ENCODE assay signal across 12 mouse cellular contexts in genomic region chr13:95957134-95957533, GRCm38 (mm10).
DNase-seq lines count a peak whose midpoint lies in the region; ATAC-seq lines count a peak whose summit lies in the region.
"Had no signal": no experiment of that assay in that cellular context is flagged by ENCODE, and none has a peak within 500 bp of the region (broad histone marks: within the 10 kb centered on the region; RNA-seq: fewer than 3 reads in every experiment).

No protein-coding gene starts in this region.

- no peak overlapping the region; the same call in 1 of the 2 replicates for H3K4me2 ChIP-seq in liver, embryonic 12.5 days
- no peak overlapping the region for H3K4me2 ChIP-seq in neural tube, embryonic 15.5 days
- no peak overlapping the region for H3K4me2 ChIP-seq in hindbrain, embryonic 14.5 days (replicated peaks)
- H3K4me2 ChIP-seq: embryonic facial prominence, embryonic 15.5 days; neural tube, embryonic 12.5 days; stomach, embryonic 15.5 days had no signal

- 0 out of 2 replicates have a peak overlapping the region, but pooled peaks have one; percentile 33 for H3K9ac ChIP-seq in liver, embryonic 12.5 days
- no peak overlapping the region for H3K9ac ChIP-seq in neural tube, embryonic 15.5 days (replicated peaks)
- H3K9ac ChIP-seq in hindbrain, embryonic 14.5 days = no peak overlapping the region
- H3K9ac ChIP-seq: embryonic facial prominence, embryonic 15.5 days; neural tube, embryonic 12.5 days; stomach, embryonic 15.5 days had no signal

- H3K4me3 ChIP-seq in liver, embryonic 12.5 days = no peak overlapping the region
- no peak overlapping the region for H3K4me3 ChIP-seq in neural tube, embryonic 15.5 days (replicated peaks)
- no peak overlapping the region for H3K4me3 ChIP-seq in hindbrain, embryonic 14.5 days (replicated peaks; ENCODE audit: low read length)
- H3K4me3 ChIP-seq: embryonic facial prominence, embryonic 15.5 days; neural tube, embryonic 12.5 days; stomach, embryonic 15.5 days had no signal

- H3K27ac ChIP-seq in liver, embryonic 12.5 days = no peak overlapping the region
- no peak overlapping the region for H3K27ac ChIP-seq in neural tube, embryonic 15.5 days (replicated peaks)
- H3K27ac ChIP-seq in hindbrain, embryonic 14.5 days = no peak overlapping the region
- H3K27ac ChIP-seq: embryonic facial prominence, embryonic 15.5 days; neural tube, embryonic 12.5 days; stomach, embryonic 15.5 days had no signal

- no peaks in the 10 kb centered on the region for H3K9me3 ChIP-seq in liver, embryonic 12.5 days (replicated peaks)
- no peaks in the 10 kb centered on the region for H3K9me3 ChIP-seq in neural tube, embryonic 15.5 days (replicated peaks)
- H3K9me3 ChIP-seq in hindbrain, embryonic 14.5 days (ENCODE audit: control insufficient read depth, low read length) = no peaks in the 10 kb centered on the region
- H3K9me3 ChIP-seq: embryonic facial prominence, embryonic 15.5 days; neural tube, embryonic 12.5 days; stomach, embryonic 15.5 days had no signal

- H3K4me1 ChIP-seq in liver, embryonic 12.5 days = peaks cover 50% of the 10 kb centered on the region
- peaks cover 24% of the 10 kb centered on the region for H3K4me1 ChIP-seq in neural tube, embryonic 15.5 days
- H3K4me1 ChIP-seq in hindbrain, embryonic 14.5 days (replicated peaks; ENCODE audit: control insufficient read depth, insufficient read depth, low read length) = peaks cover 29% of the 10 kb centered on the region

- no peaks in the 10 kb centered on the region for H3K27me3 ChIP-seq in liver, embryonic 12.5 days (replicated peaks)
- no peaks in the 10 kb centered on the region for H3K27me3 ChIP-seq in neural tube, embryonic 15.5 days (replicated peaks)
- H3K27me3 ChIP-seq in hindbrain, embryonic 14.5 days (ENCODE audit: control insufficient read depth, insufficient read depth, low read length) = no peaks in the 10 kb centered on the region
- H3K27me3 ChIP-seq: embryonic facial prominence, embryonic 15.5 days; neural tube, embryonic 12.5 days; stomach, embryonic 15.5 days had no signal

- no peak for ATAC-seq in liver, embryonic 12.5 days
- no peak for ATAC-seq in neural tube, embryonic 15.5 days (ENCODE audit: low FRiP score)
- ATAC-seq in hindbrain, embryonic 14.5 days (ENCODE audit: low FRiP score) = no peak

- peak; percentile 28 for DNase-seq in kidney, adult 9 months
- DNase-seq in kidney, adult 11 months = no peak
- peak; percentile 69 for DNase-seq in 416B (ENCODE audit: low read depth)
- DNase-seq in heart, adult 9 months (ENCODE audit: low spot score in 2 of 2) = peak; percentile 32 to 43
- no peak for DNase-seq in layer of hippocampus, postnatal 10 days (ENCODE audit: low spot score in 2 of 2)
- DNase-seq in hindbrain, embryonic 14.5 days (ENCODE audit: low spot score) = no peak
- DNase-seq: cerebellum, postnatal 10 days had no signal

- 33% methylated on average over 10 of the region's 10 CpGs for WGBS in liver, embryonic 12.5 days (ENCODE audit: insufficient replicate concordance)
- WGBS in neural tube, embryonic 15.5 days = 85% methylated on average over 10 of the region's 10 CpGs
- 91% methylated on average over 10 of the region's 10 CpGs for WGBS in hindbrain, embryonic 14.5 days

- no peaks in the 10 kb centered on the region for H3K36me3 ChIP-seq in liver, embryonic 12.5 days
- H3K36me3 ChIP-seq in neural tube, embryonic 15.5 days = no peaks in the 10 kb centered on the region
- no peaks in the 10 kb centered on the region for H3K36me3 ChIP-seq in hindbrain, embryonic 14.5 days (replicated peaks; ENCODE audit: control insufficient read depth, insufficient read depth)
- H3K36me3 ChIP-seq: embryonic facial prominence, embryonic 15.5 days; neural tube, embryonic 12.5 days; stomach, embryonic 15.5 days had no signal

Comparison
In these comparisons a context has a peak if more than half of its experiments do, and no peak if none do; other contexts are left out.
1. DNase-seq: peak in kidney, adult 9 months (single experiment), 416B (single experiment) and heart, adult 9 months (2 of 2); none in kidney, adult 11 months (single experiment), layer of hippocampus, postnatal 10 days (0 of 2) and hindbrain, embryonic 14.5 days (single experiment).